Mouse (Mus musculus): Measurements from ENCODE around the gene Ddc. TPM values are rescaled to one million over a fixed set of nuclear protein-coding genes. Genes with fewer than 3 reads are reported as not detected.

The Ddc gene
- polyA plus RNA-seq, 1 experiment from 2014 or later: 48.4 TPM

DNA sequence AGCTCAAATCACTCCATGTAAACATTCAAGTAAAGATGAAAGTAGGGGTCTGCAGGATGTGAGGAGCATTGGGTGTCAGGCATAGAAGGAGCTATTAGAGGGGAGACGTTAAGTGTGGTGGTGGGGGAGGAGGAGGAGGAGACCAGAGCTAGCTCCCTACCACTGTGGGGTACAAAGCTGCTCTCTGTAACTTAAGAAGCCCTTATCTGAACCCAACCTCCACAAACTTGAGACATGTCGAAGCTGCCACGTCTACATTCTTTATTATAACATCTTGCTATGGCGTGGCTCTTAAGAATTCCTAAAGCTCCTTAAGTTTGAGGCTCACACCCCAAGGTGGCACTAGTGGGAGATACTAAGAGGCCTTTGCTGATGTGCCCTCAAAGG lies 20.1 kb downstream of the Ddc start:
- ATAC-seq (ENCODE audit: low read depth) (peak; percentile 30), DNase-seq (ENCODE audit: low spot score) (peak; percentile 82)
- no peaks in the 10 kb centered on the region for H3K9me3 ChIP-seq (ENCODE audit: control insufficient read depth, low read length)
- H3K9ac ChIP-seq (ENCODE audit: low read depth, low read length): no peak overlapping the region
- H3K27ac ChIP-seq (replicated peaks; ENCODE audit: low read depth, low read length): peak overlapping the region; percentile 98
- no peak overlapping the region for H3K4me3 ChIP-seq (ENCODE audit: low read depth, low read length)
- H3K36me3 ChIP-seq (ENCODE audit: control insufficient read depth, insufficient read depth, low read length): no peaks in the 10 kb centered on the region
- H3K4me1 ChIP-seq (ENCODE audit: control insufficient read depth, insufficient read depth, low read length): peaks cover 63% of the 10 kb centered on the region
- no peak overlapping the region for H3K4me2 ChIP-seq (ENCODE audit: low read depth, low read length)
- WGBS: 17% methylated on average over 4 of the region's 4 CpGs
- H3K27me3 ChIP-seq (replicated peaks; ENCODE audit: control insufficient read depth, insufficient read depth, low read length): no peaks in the 10 kb centered on the region

DNA sequence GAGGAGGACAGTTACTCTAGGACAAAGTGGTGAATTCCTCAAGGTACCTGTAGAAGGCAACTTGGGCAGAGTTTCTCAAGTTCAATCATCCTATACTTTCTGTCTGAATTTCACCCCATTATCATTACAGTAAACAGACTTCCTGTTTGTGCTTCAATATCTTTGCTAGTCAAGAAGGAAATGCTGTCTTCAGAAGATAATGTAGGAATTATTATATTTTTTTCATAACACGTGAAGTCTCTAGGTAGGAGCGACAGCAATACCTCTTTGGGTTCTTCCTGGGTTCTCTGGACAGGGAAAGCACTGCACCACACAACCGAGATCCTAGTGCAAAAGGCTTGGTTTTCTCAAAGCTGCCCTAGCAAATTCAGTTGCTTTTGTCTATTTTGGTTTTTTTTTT lies 21.6 kb downstream of the Ddc start:
- Histone ChIP-seq H3K4me1 (ENCODE audit: control insufficient read depth, insufficient read depth, low read length) (peaks cover 68% of the 10 kb centered on the region), H3K9me3 (ENCODE audit: control insufficient read depth, low read length) (no peaks in the 10 kb centered on the region), H3K36me3 (ENCODE audit: control insufficient read depth, insufficient read depth, low read length) (no peaks in the 10 kb centered on the region), H3K4me3 (ENCODE audit: low read depth, low read length) (no peak overlapping the region), H3K4me2 (ENCODE audit: low read depth, low read length) (no peak overlapping the region), H3K27ac (replicated peaks; ENCODE audit: low read depth, low read length) (peak overlapping the region; percentile 98), H3K9ac (ENCODE audit: low read depth, low read length) (no peak overlapping the region), H3K27me3 (replicated peaks; ENCODE audit: control insufficient read depth, insufficient read depth, low read length) (no peaks in the 10 kb centered on the region)
- DNase-seq (ENCODE audit: low spot score): no peak
- ATAC-seq (ENCODE audit: low read depth): no peak
- WGBS: 89% methylated on average over 3 of the region's 3 CpGs

DNA sequence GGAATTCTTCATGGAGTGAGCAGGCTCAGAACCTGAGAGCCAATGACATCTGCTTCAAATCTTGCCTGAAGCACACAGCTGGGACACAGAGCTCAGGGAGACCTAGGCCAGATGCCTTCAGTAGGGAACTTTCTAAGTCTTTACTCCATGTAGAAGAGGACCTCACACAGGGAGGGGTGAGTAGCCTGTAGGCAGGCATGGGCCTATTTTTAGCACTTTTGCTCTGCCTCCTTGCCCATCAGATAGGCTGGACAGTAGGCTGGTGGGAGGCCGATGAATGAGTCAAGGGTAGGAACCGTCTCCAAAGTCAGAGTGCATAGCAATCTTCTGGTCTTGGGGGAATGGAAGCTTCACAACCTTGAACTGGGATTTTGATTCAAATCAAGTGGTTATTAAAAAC lies 22.7 kb downstream of the Ddc start:
- H3K27ac ChIP-seq (replicated peaks; ENCODE audit: low read depth, low read length): 0 out of 2 replicates have a peak overlapping the region, but pooled peaks have one; percentile 15
- DNase-seq (ENCODE audit: low spot score): peak; percentile 40

DNA sequence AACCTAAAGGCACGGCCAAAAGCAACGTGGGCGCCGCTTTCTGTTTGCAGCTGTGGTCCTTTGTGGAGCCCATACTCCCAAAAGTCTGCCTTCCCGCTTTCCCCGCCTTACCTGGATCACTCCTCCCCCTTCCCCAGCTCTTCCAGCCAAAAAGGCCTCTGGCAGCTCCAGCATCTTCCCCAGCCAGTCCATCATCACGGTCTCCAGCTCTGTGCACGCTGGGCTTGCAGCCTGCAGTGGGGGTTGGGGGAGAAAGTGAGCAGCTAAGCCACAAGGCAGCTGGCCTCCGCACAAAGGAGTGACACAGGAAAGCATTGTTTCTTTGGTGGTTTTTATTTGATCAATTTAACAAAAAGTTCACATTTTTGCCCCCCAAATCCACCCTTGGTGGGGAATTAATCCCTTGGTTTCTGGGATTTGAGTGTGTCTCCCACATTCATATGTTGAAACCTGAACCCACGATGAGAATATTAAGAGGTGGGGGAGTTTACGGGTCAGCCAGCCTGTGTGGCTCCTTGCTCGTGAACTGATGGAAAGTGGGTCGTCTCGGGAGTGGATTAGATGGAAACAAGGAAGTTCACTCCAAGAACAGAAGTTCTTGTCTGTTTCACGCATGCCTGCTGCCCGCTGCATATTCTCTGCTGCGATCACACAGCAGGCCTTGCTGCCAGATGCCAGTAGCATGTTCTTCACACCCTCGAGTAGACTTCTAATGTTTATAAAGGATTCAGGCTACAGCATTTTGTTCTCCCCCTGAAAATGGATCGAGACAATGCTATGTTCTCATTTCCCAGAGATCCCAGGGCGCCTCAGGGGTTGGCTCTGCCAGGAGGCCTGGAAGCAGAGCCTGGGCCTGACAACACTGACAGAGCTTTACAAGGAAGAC lies 24.7 kb downstream of the Ddc start:
- ATAC-seq (ENCODE audit: low read depth) (peak; percentile 86), DNase-seq (ENCODE audit: low spot score) (peak; percentile 95)
- peaks cover 48% of the 10 kb centered on the region for H3K4me1 ChIP-seq (ENCODE audit: control insufficient read depth, insufficient read depth, low read length)
- H3K27me3 ChIP-seq (replicated peaks; ENCODE audit: control insufficient read depth, insufficient read depth, low read length): no peaks in the 10 kb centered on the region
- WGBS: 27% methylated on average over 20 of the region's 20 CpGs
- no peak overlapping the region for H3K4me3 ChIP-seq (ENCODE audit: low read depth, low read length)
- 0 out of 2 replicates have a peak overlapping the region, but pooled peaks have one; percentile 16 for H3K4me2 ChIP-seq (ENCODE audit: low read depth, low read length)
- no peaks in the 10 kb centered on the region for H3K36me3 ChIP-seq (ENCODE audit: control insufficient read depth, insufficient read depth, low read length)
- peak overlapping the region; percentile 84 for H3K27ac ChIP-seq (replicated peaks; ENCODE audit: low read depth, low read length)
- no peaks in the 10 kb centered on the region for H3K9me3 ChIP-seq (ENCODE audit: control insufficient read depth, low read length)
- H3K9ac ChIP-seq (ENCODE audit: low read depth, low read length): no peak overlapping the region

More for the DNA sequence above, 22.7 kb downstream of the Ddc start:
- Histone ChIP-seq H3K4me1 (ENCODE audit: control insufficient read depth, insufficient read depth, low read length) (peaks cover 64% of the 10 kb centered on the region), H3K9me3 (ENCODE audit: control insufficient read depth, low read length) (no peaks in the 10 kb centered on the region), H3K4me2 (ENCODE audit: low read depth, low read length) (no peak overlapping the region), H3K27me3 (replicated peaks; ENCODE audit: control insufficient read depth, insufficient read depth, low read length) (no peaks in the 10 kb centered on the region), H3K9ac (ENCODE audit: low read depth, low read length) (no peak overlapping the region), H3K36me3 (ENCODE audit: control insufficient read depth, insufficient read depth, low read length) (no peaks in the 10 kb centered on the region), H3K4me3 (ENCODE audit: low read depth, low read length) (no peak overlapping the region)
- ATAC-seq (ENCODE audit: low read depth): no peak
- WGBS: 73% methylated on average over 2 of the region's 2 CpGs

DNA sequence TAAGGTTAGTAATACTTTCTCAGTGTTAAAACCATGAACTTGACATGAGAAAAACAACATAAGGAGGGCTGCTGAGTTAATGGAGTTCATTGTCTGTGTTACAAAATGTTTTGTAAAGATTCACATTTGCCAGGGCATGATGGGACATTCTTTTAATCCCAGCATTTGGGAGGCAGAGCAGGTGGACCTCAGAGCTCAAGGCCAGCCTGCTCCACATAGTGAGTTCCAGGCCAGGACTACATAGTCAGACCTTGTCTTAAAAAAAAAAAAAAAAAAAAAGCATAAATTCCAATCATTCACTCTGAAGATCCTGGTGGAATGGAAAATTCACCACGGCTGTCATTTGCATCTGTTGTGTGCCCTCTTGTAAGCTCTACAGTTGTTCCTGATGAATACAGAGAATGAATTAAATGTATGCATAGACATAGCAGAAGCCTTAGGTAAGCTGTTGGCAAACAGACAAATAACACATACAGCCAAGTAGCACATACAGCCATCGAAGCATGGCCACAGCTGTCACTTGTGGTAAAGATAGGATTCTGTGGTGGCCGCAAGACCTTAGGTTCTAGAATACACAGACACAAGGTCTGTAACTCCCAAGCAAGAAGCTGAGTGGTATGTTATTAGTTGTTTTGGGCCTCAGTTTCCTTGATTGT lies 25.7 kb downstream of the Ddc start:
- Histone ChIP-seq H3K4me3 (ENCODE audit: low read depth, low read length) (no peak overlapping the region), H3K27me3 (replicated peaks; ENCODE audit: control insufficient read depth, insufficient read depth, low read length) (no peaks in the 10 kb centered on the region), H3K4me1 (ENCODE audit: control insufficient read depth, insufficient read depth, low read length) (peaks cover 43% of the 10 kb centered on the region), H3K9me3 (ENCODE audit: control insufficient read depth, low read length) (no peaks in the 10 kb centered on the region), H3K27ac (replicated peaks; ENCODE audit: low read depth, low read length) (peak overlapping the region; percentile 84), H3K36me3 (ENCODE audit: control insufficient read depth, insufficient read depth, low read length) (no peaks in the 10 kb centered on the region), H3K9ac (ENCODE audit: low read depth, low read length) (no peak overlapping the region), H3K4me2 (ENCODE audit: low read depth, low read length) (no peak overlapping the region)
- 65% methylated on average over 3 of the region's 3 CpGs for WGBS
- DNase-seq (ENCODE audit: low spot score): peak; percentile 91
- peak; percentile 48 for ATAC-seq (ENCODE audit: low read depth)

DNA sequence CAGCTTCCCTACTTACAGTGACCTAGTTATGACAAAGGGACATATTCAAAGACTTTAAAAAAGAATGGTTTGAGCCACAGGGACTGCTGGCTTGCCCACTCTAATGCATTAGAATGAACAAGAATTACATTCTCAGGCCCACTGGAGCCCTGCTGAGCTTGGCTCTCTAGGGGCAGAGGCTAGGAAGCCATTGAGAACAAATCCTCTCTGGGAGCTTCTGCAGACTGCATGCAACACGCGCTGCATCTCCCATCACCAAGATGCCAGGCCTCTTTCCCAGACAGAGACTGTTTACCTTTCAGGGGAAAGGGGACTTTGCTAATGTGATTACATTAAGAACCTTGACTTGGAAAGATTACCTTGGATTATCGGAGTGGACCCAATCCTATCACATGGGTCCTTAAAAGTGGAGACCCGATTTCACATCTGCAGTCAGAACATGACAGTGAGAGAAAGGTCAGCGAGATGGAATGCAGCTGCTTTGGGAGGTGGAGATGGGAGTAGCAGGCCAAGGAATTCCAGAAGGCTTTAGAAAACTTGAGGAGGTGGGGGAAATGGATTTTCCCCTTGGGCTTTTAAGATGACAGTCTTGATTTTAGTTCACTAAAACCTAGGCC lies 26.6 kb downstream of the Ddc start:
- H3K9me3 ChIP-seq (ENCODE audit: control insufficient read depth, low read length): no peaks in the 10 kb centered on the region
- peak; percentile 76 for DNase-seq (ENCODE audit: low spot score)
- H3K4me1 ChIP-seq (ENCODE audit: control insufficient read depth, insufficient read depth, low read length): peaks cover 43% of the 10 kb centered on the region
- peak overlapping the region; percentile 84 for H3K27ac ChIP-seq (replicated peaks; ENCODE audit: low read depth, low read length)
- no peak overlapping the region for H3K4me3 ChIP-seq (ENCODE audit: low read depth, low read length)
- 38% methylated on average over 5 of the region's 5 CpGs for WGBS
- H3K4me2 ChIP-seq (ENCODE audit: low read depth, low read length): no peak overlapping the region
- H3K27me3 ChIP-seq (replicated peaks; ENCODE audit: control insufficient read depth, insufficient read depth, low read length): no peaks in the 10 kb centered on the region
- ATAC-seq (ENCODE audit: low read depth): no peak
- no peak overlapping the region for H3K9ac ChIP-seq (ENCODE audit: low read depth, low read length)
- H3K36me3 ChIP-seq (ENCODE audit: control insufficient read depth, insufficient read depth, low read length): no peaks in the 10 kb centered on the region

DNA sequence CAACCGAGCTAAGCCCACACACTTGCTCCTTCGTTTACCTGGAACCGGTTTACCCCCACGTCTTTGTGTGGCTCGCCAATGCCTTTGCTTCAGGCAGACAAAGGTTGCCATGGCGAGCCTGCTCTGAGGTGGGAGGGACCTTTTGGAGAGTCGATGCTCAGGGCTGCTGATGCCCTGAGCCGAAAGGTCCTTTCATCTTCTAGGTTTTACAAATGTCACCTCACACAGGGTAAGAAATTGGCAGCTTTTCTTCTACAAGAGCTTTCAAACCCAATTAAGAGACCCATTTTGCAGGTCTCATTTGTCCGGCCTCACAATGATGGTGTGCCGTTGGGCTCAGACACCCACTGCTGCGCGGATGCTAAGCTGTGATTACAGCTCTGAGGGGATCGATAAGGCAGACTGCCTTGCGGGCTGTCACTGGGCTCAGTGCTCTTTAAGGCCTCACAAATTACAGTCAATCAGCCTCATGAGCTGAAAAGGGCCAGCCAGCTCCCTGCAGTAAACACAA lies 29.9 kb downstream of the Ddc start:
- Histone ChIP-seq H3K9ac (ENCODE audit: low read depth, low read length) (0 out of 2 replicates have a peak overlapping the region, but pooled peaks have one; percentile 23), H3K4me1 (ENCODE audit: control insufficient read depth, insufficient read depth, low read length) (peaks cover 38% of the 10 kb centered on the region), H3K4me3 (ENCODE audit: low read depth, low read length) (no peak overlapping the region), H3K27me3 (replicated peaks; ENCODE audit: control insufficient read depth, insufficient read depth, low read length) (no peaks in the 10 kb centered on the region), H3K4me2 (ENCODE audit: low read depth, low read length) (peak overlapping the region; percentile 25; the same call in 1 of the 2 replicates), H3K27ac (replicated peaks; ENCODE audit: low read depth, low read length) (peak overlapping the region; percentile 81), H3K9me3 (ENCODE audit: control insufficient read depth, low read length) (no peaks in the 10 kb centered on the region), H3K36me3 (ENCODE audit: control insufficient read depth, insufficient read depth, low read length) (no peaks in the 10 kb centered on the region)
- ATAC-seq (ENCODE audit: low read depth) (peak; percentile 73), DNase-seq (ENCODE audit: low spot score) (peak; percentile 84)
- WGBS: 12% methylated on average over 13 of the region's 14 CpGs

DNA sequence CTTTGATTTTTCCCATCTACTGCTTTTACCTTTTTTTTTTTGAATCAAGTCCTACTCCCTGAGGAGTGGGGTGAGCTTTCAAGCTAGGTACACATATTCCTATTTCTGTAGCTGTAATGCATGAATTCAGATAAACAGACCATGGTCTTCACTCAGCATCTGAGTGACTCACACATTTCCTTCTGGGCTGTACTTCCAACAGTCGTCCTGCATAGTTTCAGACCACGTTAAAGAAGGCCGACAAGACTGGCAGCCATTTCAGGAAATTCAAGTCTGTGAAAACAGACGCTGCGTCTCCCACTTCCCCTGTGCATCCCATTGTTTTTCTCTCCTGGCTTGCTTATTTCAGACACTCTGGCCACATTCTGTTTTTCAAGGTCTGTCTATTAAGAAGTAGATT lies 31.2 kb downstream of the Ddc start:
- H3K9ac ChIP-seq (ENCODE audit: low read depth, low read length): no peak overlapping the region
- no peaks in the 10 kb centered on the region for H3K36me3 ChIP-seq (ENCODE audit: control insufficient read depth, insufficient read depth, low read length)
- peaks cover 29% of the 10 kb centered on the region for H3K4me1 ChIP-seq (ENCODE audit: control insufficient read depth, insufficient read depth, low read length)
- H3K27ac ChIP-seq (replicated peaks; ENCODE audit: low read depth, low read length): peak overlapping the region; percentile 70; the same call in 1 of the 2 replicates
- H3K9me3 ChIP-seq (ENCODE audit: control insufficient read depth, low read length): no peaks in the 10 kb centered on the region
- H3K4me3 ChIP-seq (ENCODE audit: low read depth, low read length): no peak overlapping the region
- no peak for DNase-seq (ENCODE audit: low spot score)
- H3K4me2 ChIP-seq (ENCODE audit: low read depth, low read length): no peak overlapping the region
- no peak for ATAC-seq (ENCODE audit: low read depth)
- WGBS: 65% methylated on average over 5 of the region's 5 CpGs
- H3K27me3 ChIP-seq (replicated peaks; ENCODE audit: control insufficient read depth, insufficient read depth, low read length): no peaks in the 10 kb centered on the region
